Mouse (Mus musculus) lung, postnatal 0 days (tissue): ENCODE results near the gene Znrf4.

ENCODE experiments used
- CTCF ChIP-seq: IDR thresholded peaks from 2 replicates; pipeline ENCODE4 v1.5.1; 2016; ENCODE audit warnings: antibody characterized with exemption, mild to moderate bottlenecking
- EP300 ChIP-seq: IDR thresholded peaks from 2 replicates; pipeline ENCODE4 v1.6.1; 2016; ENCODE audit warnings: antibody characterized with exemption, mild to moderate bottlenecking, control low read depth

- peak; percentile 62 for TF ChIP-seq EP300
- no peak for TF ChIP-seq CTCF
Measured at GRCm38 (mm10) chr17:56467456-56467884, 44.8 kb downstream of the Znrf4 start.
